Mouse (Mus musculus): ENCODE data around the gene Tmem95. TPM values are rescaled to one million over a fixed set of nuclear protein-coding genes. Genes with fewer than 3 reads are reported as not detected.

The Tmem95 gene
- polyA plus RNA-seq, 1 experiment from 2014 or later: not detected

Small RNAs within 50 kb of the gene (microRNA-seq; reads per million reads assigned to microRNA genes)
- not detected for gene Mir6924

Other genes starting within 250 kb of the Tmem95 start
- 24.2 and 25.8 TPM in 2 replicates for gene Fxr2, start 245.0 kb downstream of the Tmem95 start, polyA plus RNA-seq (2014; fragmentation: Nextera tagmentation; extraction: Ambion mirVana)
- not detected in 2 replicates for gene Sox15, start 222.7 kb downstream of the Tmem95 start, polyA plus RNA-seq (2014; fragmentation: Nextera tagmentation; extraction: Ambion mirVana)
- 14.9 and 29.1 TPM in 2 replicates for gene Mpdu1, start 215.4 kb downstream of the Tmem95 start, polyA plus RNA-seq (2014; fragmentation: Nextera tagmentation; extraction: Ambion mirVana)
- gene Cd68, start 211.9 kb downstream of the Tmem95 start, polyA plus RNA-seq (2014; fragmentation: Nextera tagmentation; extraction: Ambion mirVana): 12.1 and 14.4 TPM in 2 replicates
- 313 and 403 TPM in 2 replicates for gene Eif4a1, start 205.6 kb downstream of the Tmem95 start, polyA plus RNA-seq (2014; fragmentation: Nextera tagmentation; extraction: Ambion mirVana)
- 43.2 and 59.4 TPM in 2 replicates for gene Senp3, start 195.9 kb downstream of the Tmem95 start, polyA plus RNA-seq (2014; fragmentation: Nextera tagmentation; extraction: Ambion mirVana)
- 0.24 and 0.63 TPM in 2 replicates for gene Tnfsf13, start 192.2 kb downstream of the Tmem95 start, polyA plus RNA-seq (2014; fragmentation: Nextera tagmentation; extraction: Ambion mirVana)
- 7.7 and 10.3 TPM in 2 replicates for gene Tnfsf12, start 182.2 kb downstream of the Tmem95 start, polyA plus RNA-seq (2014; fragmentation: Nextera tagmentation; extraction: Ambion mirVana)
- gene Tnfsfm13, start 181.9 kb downstream of the Tmem95 start, polyA plus RNA-seq (2014; fragmentation: Nextera tagmentation; extraction: Ambion mirVana): 2.5 and 6.8 TPM in 2 replicates
- 19.9 and 20.1 TPM in 2 replicates for gene Polr2a, start 119.4 kb downstream of the Tmem95 start, polyA plus RNA-seq (2014; fragmentation: Nextera tagmentation; extraction: Ambion mirVana)
- 0.13 TPM in 1 of 2 replicates, not detected in the other for gene Slc35g3, start 116.0 kb downstream of the Tmem95 start, polyA plus RNA-seq (2014; fragmentation: Nextera tagmentation; extraction: Ambion mirVana)
- gene Zbtb4, start 112.1 kb downstream of the Tmem95 start, polyA plus RNA-seq (2014; fragmentation: Nextera tagmentation; extraction: Ambion mirVana): 3.7 TPM in 2 replicates
- 5.5 and 5.8 TPM in 2 replicates for gene Chrnb1, start 82.1 kb downstream of the Tmem95 start, polyA plus RNA-seq (2014; fragmentation: Nextera tagmentation; extraction: Ambion mirVana)
- 2.0 and 2.1 TPM in 2 replicates for gene Fgf11, start 76.2 kb downstream of the Tmem95 start, polyA plus RNA-seq (2014; fragmentation: Nextera tagmentation; extraction: Ambion mirVana)
- 1.7 and 1.8 TPM in 2 replicates for gene Tmem102, start 72.4 kb downstream of the Tmem95 start, polyA plus RNA-seq (2014; fragmentation: Nextera tagmentation; extraction: Ambion mirVana)
- gene Gm39566, start 62.7 kb downstream of the Tmem95 start, polyA plus RNA-seq (2014; fragmentation: Nextera tagmentation; extraction: Ambion mirVana): not detected in 2 replicates
- not detected in 2 replicates for gene Spem2, start 59.6 kb downstream of the Tmem95 start, polyA plus RNA-seq (2014; fragmentation: Nextera tagmentation; extraction: Ambion mirVana)
- not detected in 2 replicates for gene Spem1, start 55.8 kb downstream of the Tmem95 start, polyA plus RNA-seq (2014; fragmentation: Nextera tagmentation; extraction: Ambion mirVana)
- gene Nlgn2, start 40.2 kb downstream of the Tmem95 start, polyA plus RNA-seq (2014; fragmentation: Nextera tagmentation; extraction: Ambion mirVana): 2.4 and 2.6 TPM in 2 replicates
- gene Tmem256, start 39.5 kb downstream of the Tmem95 start, polyA plus RNA-seq (2014; fragmentation: Nextera tagmentation; extraction: Ambion mirVana): 340 and 379 TPM in 2 replicates
- 66.5 and 75.8 TPM in 2 replicates for gene Plscr3, start 31.6 kb downstream of the Tmem95 start, polyA plus RNA-seq (2014; fragmentation: Nextera tagmentation; extraction: Ambion mirVana)
- 0.15 TPM in 1 of 2 replicates, not detected in the other for gene Tnk1, start 19.3 kb downstream of the Tmem95 start, polyA plus RNA-seq (2014; fragmentation: Nextera tagmentation; extraction: Ambion mirVana)
- 2.6 and 2.8 TPM in 2 replicates for gene Kctd11, start 3.4 kb upstream of the Tmem95 start, polyA plus RNA-seq (2014; fragmentation: Nextera tagmentation; extraction: Ambion mirVana)
- 3.6 and 3.8 TPM in 2 replicates for gene Acap1, start 17.5 kb upstream of the Tmem95 start, polyA plus RNA-seq (2014; fragmentation: Nextera tagmentation; extraction: Ambion mirVana)
- gene 2810408A11Rik, start 23.0 kb upstream of the Tmem95 start, polyA plus RNA-seq (2014; fragmentation: Nextera tagmentation; extraction: Ambion mirVana): 4.5 and 5.1 TPM in 2 replicates
- 7.5 and 11.1 TPM in 2 replicates for gene Neurl4, start 23.1 kb upstream of the Tmem95 start, polyA plus RNA-seq (2014; fragmentation: Nextera tagmentation; extraction: Ambion mirVana)
- gene Gps2, start 35.9 kb upstream of the Tmem95 start, polyA plus RNA-seq (2014; fragmentation: Nextera tagmentation; extraction: Ambion mirVana): 45.2 and 46.8 TPM in 2 replicates
- 1,047 and 1,081 TPM in 2 replicates for gene Eif5a, start 43.9 kb upstream of the Tmem95 start, polyA plus RNA-seq (2014; fragmentation: Nextera tagmentation; extraction: Ambion mirVana)
- 6.6 and 7.3 TPM in 2 replicates for gene Ybx2, start 57.8 kb upstream of the Tmem95 start, polyA plus RNA-seq (2014; fragmentation: Nextera tagmentation; extraction: Ambion mirVana)
- gene Slc2a4, start 70.2 kb upstream of the Tmem95 start, polyA plus RNA-seq (2014; fragmentation: Nextera tagmentation; extraction: Ambion mirVana): 27.6 and 28.5 TPM in 2 replicates
- gene Cldn7, start 86.8 kb upstream of the Tmem95 start, polyA plus RNA-seq (2014; fragmentation: Nextera tagmentation; extraction: Ambion mirVana): 1.2 and 2.4 TPM in 2 replicates
- gene Ctdnep1, start 103.1 kb upstream of the Tmem95 start, polyA plus RNA-seq (2014; fragmentation: Nextera tagmentation; extraction: Ambion mirVana): 22.3 and 26.0 TPM in 2 replicates
- 107 and 114 TPM in 2 replicates for gene Elp5, start 104.5 kb upstream of the Tmem95 start, polyA plus RNA-seq (2014; fragmentation: Nextera tagmentation; extraction: Ambion mirVana)
- gene Gabarap, start 113.1 kb upstream of the Tmem95 start, polyA plus RNA-seq (2014; fragmentation: Nextera tagmentation; extraction: Ambion mirVana): 454 and 540 TPM in 2 replicates
- 22.2 and 27.5 TPM in 2 replicates for gene Phf23, start 117.8 kb upstream of the Tmem95 start, polyA plus RNA-seq (2014; fragmentation: Nextera tagmentation; extraction: Ambion mirVana)
- 15.0 and 16.6 TPM in 2 replicates for gene Dvl2, start 122.6 kb upstream of the Tmem95 start, polyA plus RNA-seq (2014; fragmentation: Nextera tagmentation; extraction: Ambion mirVana)
- 185 and 198 TPM in 2 replicates for gene Acadvl, start 137.4 kb upstream of the Tmem95 start, polyA plus RNA-seq (2014; fragmentation: Nextera tagmentation; extraction: Ambion mirVana)
- gene Dlg4, start 138.9 kb upstream of the Tmem95 start, polyA plus RNA-seq (2014; fragmentation: Nextera tagmentation; extraction: Ambion mirVana): 3.4 and 6.0 TPM in 2 replicates
- gene Asgr1, start 176.1 kb upstream of the Tmem95 start, polyA plus RNA-seq (2014; fragmentation: Nextera tagmentation; extraction: Ambion mirVana): not detected in 2 replicates
- not detected in 2 replicates for gene Asgr2, start 214.6 kb upstream of the Tmem95 start, polyA plus RNA-seq (2014; fragmentation: Nextera tagmentation; extraction: Ambion mirVana)

Measured in heart, embryonic 14.5 days (tissue).